In the genomic region with DNA sequence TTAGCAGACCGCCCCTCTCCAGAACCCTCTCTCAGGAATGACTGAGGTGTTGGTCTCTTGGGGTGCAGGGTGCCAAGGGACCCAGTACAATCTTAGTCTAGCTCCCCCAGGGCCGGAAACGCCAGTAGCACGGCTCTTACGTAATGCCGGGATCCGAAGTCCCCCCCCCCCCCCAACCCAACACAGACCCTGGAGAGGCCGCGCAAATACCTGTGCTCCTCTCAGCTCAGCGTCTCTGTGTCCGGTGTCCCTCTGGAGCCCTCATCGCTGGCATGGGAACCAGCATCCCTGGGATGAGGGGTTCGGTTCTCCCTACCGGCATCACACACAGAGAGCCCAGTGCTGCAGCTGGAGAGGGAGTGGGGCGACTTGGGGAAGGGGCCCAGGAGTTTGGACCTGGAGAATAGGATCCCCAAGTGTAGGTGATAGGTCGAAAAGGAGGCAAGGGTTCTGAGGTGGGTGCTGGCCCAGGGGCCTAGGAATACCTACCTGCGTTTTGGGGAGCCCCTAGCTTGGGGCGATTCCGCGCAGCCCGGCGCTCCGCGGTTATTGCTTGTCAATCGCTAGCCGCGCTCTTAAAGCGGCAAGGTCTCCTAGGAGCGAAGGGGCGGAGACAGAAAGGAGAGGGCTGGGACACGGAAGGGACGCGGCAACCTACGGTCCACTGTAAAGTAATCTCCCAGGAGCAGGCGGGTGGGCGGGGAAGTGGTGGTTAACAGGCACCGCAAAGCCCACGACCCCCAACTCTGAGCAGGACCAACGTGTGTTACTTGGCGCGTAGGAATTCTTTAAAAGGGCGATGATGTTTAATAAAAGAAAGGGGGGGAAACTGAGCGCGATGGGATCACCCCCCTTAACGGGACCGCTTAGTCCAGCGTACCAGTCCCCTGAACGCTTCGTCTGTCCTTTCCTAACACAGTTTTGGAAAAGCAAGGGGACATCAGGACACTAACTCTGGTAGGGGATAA, we compare ENCODE assay signal across 8 mouse cellular contexts. TPM values are rescaled to one million over a fixed set of nuclear protein-coding genes. Genes with fewer than 3 reads are reported as not detected.
DNase-seq lines count a peak whose midpoint lies in the region; ATAC-seq and TF ChIP-seq lines count a peak whose summit lies in the region.

A gene (minus strand): TSS at position 585 of the 968 bp plus-strand sequence.

- H3K9me3 ChIP-seq in hindbrain, embryonic 16.5 days (ENCODE audit: control insufficient read depth, low read length) = no peaks in the 10 kb centered on the region

- H3K36me3 ChIP-seq in testis, adult 2 months (ENCODE audit: control insufficient read depth, insufficient read depth, low read length) = no peaks in the 10 kb centered on the region
- peaks cover 4% of the 10 kb centered on the region; the same call in 1 of the 2 replicates for H3K36me3 ChIP-seq in hindbrain, embryonic 16.5 days (ENCODE audit: control insufficient read depth, insufficient read depth, low read length)

- TF ChIP-seq CTCF in testis, adult 2 months (IDR thresholded peaks at IDR 0.05; ENCODE audit: control insufficient read depth, insufficient read depth, insufficient replicate concordance, low read depth, low read length) = no peak

- no peak for TF ChIP-seq POLR2A in testis, adult 2 months (IDR thresholded peaks at IDR 0.05; ENCODE audit: control insufficient read depth, low read depth, low read length)

- peaks cover 9% of the 10 kb centered on the region for H3K27me3 ChIP-seq in testis, adult 2 months (ENCODE audit: control insufficient read depth, insufficient read depth, low read length)
- H3K27me3 ChIP-seq in hindbrain, embryonic 16.5 days (replicated peaks; ENCODE audit: control insufficient read depth, insufficient read depth, low read length) = no peaks in the 10 kb centered on the region

- H3K27ac ChIP-seq in testis, adult 2 months (ENCODE audit: control insufficient read depth, insufficient read depth, low read depth, low read length) = no peak within 1 kb of the TSS
- H3K27ac ChIP-seq in hindbrain, embryonic 16.5 days (ENCODE audit: low read depth, low read length) = peak within 1 kb of the TSS; percentile 97

- H3K9ac ChIP-seq in hindbrain, embryonic 16.5 days (ENCODE audit: low read depth, low read length) = peak within 1 kb of the TSS; percentile 87

- H3K4me2 ChIP-seq in hindbrain, embryonic 16.5 days (ENCODE audit: low read length) = peak within 1 kb of the TSS; percentile 72

- H3K4me1 ChIP-seq in testis, adult 2 months (ENCODE audit: control insufficient read depth, insufficient read depth, low read length) = peaks cover 20% of the 10 kb centered on the region
- peaks cover 16% of the 10 kb centered on the region for H3K4me1 ChIP-seq in hindbrain, embryonic 16.5 days (ENCODE audit: control insufficient read depth, insufficient read depth, low read depth, low read length)

- intact Hi-C loops in left cerebral cortex, postnatal 10 days (cut with DNase I) = no loop called here

- ATAC-seq in common myeloid progenitor, adult 5-6 weeks (replicated peaks; ENCODE audit: low read depth, poor library complexity, severe bottlenecking) = peak; percentile 57
- ATAC-seq in hindbrain, embryonic 16.5 days = peak; percentile 66
- ATAC-seq in megakaryocyte, adult 5-6 weeks (ENCODE audit: poor library complexity, severe bottlenecking) = peak; percentile 41; the same call in 1 of the 2 replicates

- H3K4me3 ChIP-seq in testis, adult 2 months (ENCODE audit: control insufficient read depth, low read depth, low read length) = peak within 1 kb of the TSS; percentile 68
- H3K4me3 ChIP-seq in hindbrain, embryonic 16.5 days (ENCODE audit: low read length) = peak within 1 kb of the TSS; percentile 80

- DNase-seq in testis, postnatal 14 days (ENCODE audit: low spot score) = no peak
- peak; percentile 52 for DNase-seq in gastrocnemius, adult 18-20 months (ENCODE audit: low spot score)
- DNase-seq in left cerebral cortex, postnatal 10 days (ENCODE audit: extremely low spot score in 1 of 2, low spot score in 2 of 2) = peak; percentile 60 to 83
- DNase-seq in right cerebral cortex, postnatal 25 days = peak; percentile 76

- WGBS in hindbrain, embryonic 16.5 days = under 1% methylated on average over 49 of the region's 49 CpGs

RNA-seq across cellular contexts. Expression of the gene that starts here (rescaled TPM):
- 1.2 and 1.5 TPM in 2 replicates for polyA plus RNA-seq in testis, adult 2 months (2012; rRNA removed)
- total RNA-seq in common myeloid progenitor, adult 5-6 weeks (2017) = 0.50 and 0.58 TPM in 2 replicates
- 1 to 10 TPM; 1.0 to 1.2 TPM for total RNA-seq in gastrocnemius, adult 18-20 months (2021)
- 37.6 and 41.1 TPM in 2 replicates for polyA plus RNA-seq in hindbrain, embryonic 16.5 days (2015; fragmentation: Nextera tagmentation; extraction: Ambion mirVana)
- 100 to 1,000 TPM; 103 to 107 TPM for total RNA-seq in left cerebral cortex, postnatal 10 days (2021)
- 0.02 and 0.57 TPM in 2 replicates for total RNA-seq in megakaryocyte, adult 5-6 weeks (2015)
- 0.11 TPM in 1 of 2 replicates, not detected in the other for total RNA-seq in megakaryocyte, adult 5-6 weeks (2017)

Comparison
In these comparisons a context has a peak if more than half of its experiments do, and no peak if none do; other contexts are left out.
1. RNA of the gene that starts here (total RNA-seq): 103 to 107 TPM in left cerebral cortex, postnatal 10 days; 1.0 to 1.2 TPM in gastrocnemius, adult 18-20 months, 0.50 to 0.58 TPM in common myeloid progenitor, adult 5-6 weeks and 0.02 to 0.57 TPM in megakaryocyte, adult 5-6 weeks; every median in the first group is over 10 times any median in the second.
2. RNA of the gene that starts here (polyA plus RNA-seq): 37.6 to 41.1 TPM in hindbrain, embryonic 16.5 days; 1.2 to 1.5 TPM in testis, adult 2 months; every median in the first group is over 10 times any median in the second.
3. Peak in ATAC-seq in common myeloid progenitor, adult 5-6 weeks; RNA of the gene not detected or under 1 TPM.
4. Peak in ATAC-seq in megakaryocyte, adult 5-6 weeks; RNA of the gene not detected or under 1 TPM.
5. Peak in every context shown above with its lines, with median percentiles within 50 percentile points of each other: ATAC-seq.